21 mouse cellular contexts compared by ENCODE assay signal in the genomic region with DNA sequence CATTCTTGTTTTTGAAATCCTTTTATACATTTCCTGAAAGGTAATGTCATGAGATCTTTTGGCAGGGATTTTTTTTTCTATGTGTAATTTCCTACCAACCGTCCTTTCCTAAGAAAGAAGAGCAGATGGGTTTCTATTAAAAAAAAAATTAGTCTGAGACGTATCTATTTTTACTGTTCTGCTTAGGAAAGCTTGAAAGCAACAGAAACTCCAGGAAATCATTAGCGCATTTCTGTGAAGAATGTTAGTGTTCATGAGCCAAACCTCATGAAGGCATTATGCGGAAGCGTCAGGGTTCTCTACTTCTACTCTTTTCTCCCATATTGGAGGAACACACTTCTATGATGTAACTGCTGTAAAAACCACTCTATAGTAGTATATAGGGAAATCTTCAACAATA.
DNase-seq lines count a peak whose midpoint lies in the region; ATAC-seq and TF ChIP-seq lines count a peak whose summit lies in the region.
"Had no signal": no experiment of that assay in that cellular context is flagged by ENCODE, and none has a peak within 500 bp of the region (broad histone marks: within the 10 kb centered on the region; RNA-seq: fewer than 3 reads in every experiment).

No protein-coding gene starts in this region.

- no peak overlapping the region for H3K4me3 ChIP-seq in forebrain, embryonic 15.5 days
- H3K4me3 ChIP-seq in forebrain, embryonic 12.5 days (replicated peaks): no peak overlapping the region
- no peak overlapping the region for H3K4me3 ChIP-seq in left cerebral cortex, adult 2 months
- no peak overlapping the region for H3K4me3 ChIP-seq in forebrain, postnatal 0 days (ENCODE audit: low read depth, low read length)
- H3K4me3 ChIP-seq: embryonic facial prominence, embryonic 12.5 days; embryonic facial prominence, embryonic 15.5 days; hindbrain, embryonic 12.5 days; hindbrain, embryonic 15.5 days had no signal

- H3K36me3 ChIP-seq in forebrain, embryonic 15.5 days: no peaks in the 10 kb centered on the region
- no peaks in the 10 kb centered on the region for H3K36me3 ChIP-seq in forebrain, embryonic 12.5 days (replicated peaks)
- H3K36me3 ChIP-seq in forebrain, postnatal 0 days (ENCODE audit: insufficient read depth): no peaks in the 10 kb centered on the region
- H3K36me3 ChIP-seq: embryonic facial prominence, embryonic 12.5 days; embryonic facial prominence, embryonic 15.5 days; hindbrain, embryonic 12.5 days; hindbrain, embryonic 15.5 days had no signal

- DNase-seq in left cerebral cortex, adult 2 months (ENCODE audit: extremely low spot score in 1 of 2, low spot score in 2 of 2): no peak
- no peak for DNase-seq in left cerebral cortex, postnatal 36 days (ENCODE audit: low spot score in 2 of 2)
- DNase-seq in brain, embryonic 14.5 days (ENCODE audit: low read depth): peak; percentile 72
- peak; percentile 55 for DNase-seq in forebrain, postnatal 0 days
- no peak for DNase-seq in embryo, embryonic 11 days
- DNase-seq: adrenal gland, adult 2 months; adrenal gland, postnatal 14 days; cerebellum, adult 18-20 months; cerebellum, adult 9-10 months; gastrocnemius, postnatal 36 days; heart, adult 11 months; kidney, adult 2 months had no signal

- peak overlapping the region; percentile 73 for H3K27ac ChIP-seq in forebrain, embryonic 15.5 days (replicated peaks)
- H3K27ac ChIP-seq in forebrain, embryonic 12.5 days: no peak overlapping the region
- H3K27ac ChIP-seq in left cerebral cortex, adult 2 months: peak overlapping the region; percentile 8; the same call in 1 of the 2 replicates
- peak overlapping the region; percentile 72 for H3K27ac ChIP-seq in forebrain, postnatal 0 days (ENCODE audit: low read depth, low read length)
- H3K27ac ChIP-seq: embryonic facial prominence, embryonic 12.5 days; embryonic facial prominence, embryonic 15.5 days; hindbrain, embryonic 12.5 days; hindbrain, embryonic 15.5 days had no signal

- intact Hi-C loops in left cerebral cortex, adult 2 months (cut with DNase I): loop anchor here (10.0 kb wide), 2 partner anchors 310 to 560 kb away; no protein-coding TSS in a partner anchor
- intact Hi-C loops in left cerebral cortex, postnatal 36 days (cut with DNase I): no loop called here

- no peak for TF ChIP-seq POLR2A in brain, embryonic 14.5 days (IDR thresholded peaks at IDR 0.05; ENCODE audit: borderline replicate concordance, extremely low read depth, insufficient read depth, insufficient read length, poor library complexity, severe bottlenecking)

- no peaks in the 10 kb centered on the region for H3K9me3 ChIP-seq in forebrain, embryonic 15.5 days
- H3K9me3 ChIP-seq in forebrain, embryonic 12.5 days: no peaks in the 10 kb centered on the region
- no peaks in the 10 kb centered on the region for H3K9me3 ChIP-seq in forebrain, postnatal 0 days (ENCODE audit: low read length)
- H3K9me3 ChIP-seq: embryonic facial prominence, embryonic 12.5 days; embryonic facial prominence, embryonic 15.5 days; hindbrain, embryonic 12.5 days; hindbrain, embryonic 15.5 days had no signal

- H3K4me2 ChIP-seq in forebrain, embryonic 15.5 days (replicated peaks): no peak overlapping the region
- H3K4me2 ChIP-seq in forebrain, embryonic 12.5 days: no peak overlapping the region
- no peak overlapping the region for H3K4me2 ChIP-seq in forebrain, postnatal 0 days (ENCODE audit: low read depth)
- H3K4me2 ChIP-seq: embryonic facial prominence, embryonic 12.5 days; embryonic facial prominence, embryonic 15.5 days; heart, embryonic 11.5 days; hindbrain, embryonic 12.5 days; hindbrain, embryonic 15.5 days had no signal

- peaks cover 12% of the 10 kb centered on the region for H3K4me1 ChIP-seq in forebrain, embryonic 15.5 days
- no peaks in the 10 kb centered on the region for H3K4me1 ChIP-seq in forebrain, embryonic 12.5 days
- peaks cover 2% of the 10 kb centered on the region; the same call in 1 of the 2 replicates for H3K4me1 ChIP-seq in forebrain, postnatal 0 days (ENCODE audit: insufficient read depth)
- H3K4me1 ChIP-seq: embryonic facial prominence, embryonic 12.5 days; embryonic facial prominence, embryonic 15.5 days; hindbrain, embryonic 12.5 days; hindbrain, embryonic 15.5 days had no signal

- H3K27me3 ChIP-seq in forebrain, embryonic 15.5 days: no peaks in the 10 kb centered on the region
- no peaks in the 10 kb centered on the region for H3K27me3 ChIP-seq in forebrain, embryonic 12.5 days
- no peaks in the 10 kb centered on the region for H3K27me3 ChIP-seq in forebrain, postnatal 0 days (ENCODE audit: insufficient read depth, low read length)
- H3K27me3 ChIP-seq: embryonic facial prominence, embryonic 12.5 days; embryonic facial prominence, embryonic 15.5 days; hindbrain, embryonic 12.5 days; hindbrain, embryonic 15.5 days had no signal

- WGBS in forebrain, embryonic 15.5 days: 55% methylated on average over 5 of the region's 5 CpGs
- 86% methylated on average over 5 of the region's 5 CpGs for WGBS in forebrain, embryonic 12.5 days
- 42% methylated on average over 5 of the region's 5 CpGs for WGBS in forebrain, postnatal 0 days

- no peak overlapping the region for H3K9ac ChIP-seq in forebrain, embryonic 15.5 days (replicated peaks)
- H3K9ac ChIP-seq in forebrain, embryonic 12.5 days: no peak overlapping the region
- H3K9ac ChIP-seq in forebrain, postnatal 0 days: no peak overlapping the region
- H3K9ac ChIP-seq: embryonic facial prominence, embryonic 12.5 days; embryonic facial prominence, embryonic 15.5 days; hindbrain, embryonic 12.5 days; hindbrain, embryonic 15.5 days had no signal

- no peak for TF ChIP-seq CTCF in left cerebral cortex, adult 2 months (IDR thresholded peaks at IDR 0.05)
- no peak for TF ChIP-seq CTCF in brain, embryonic 14.5 days (IDR thresholded peaks at IDR 0.05; ENCODE audit: borderline replicate concordance, extremely low read depth, insufficient read depth, insufficient read length)
- no peak for TF ChIP-seq CTCF in forebrain, postnatal 0 days (IDR thresholded peaks at IDR 0.05; ENCODE audit: low read depth)

- peak; percentile 46; the same call in 1 of the 2 replicates for ATAC-seq in forebrain, embryonic 15.5 days (replicated peaks)
- no peak for ATAC-seq in forebrain, embryonic 12.5 days (ENCODE audit: low FRiP score)
- peak; percentile 53 for ATAC-seq in forebrain, postnatal 0 days
- ATAC-seq: CD4-positive, CD25-positive, alpha-beta regulatory T cell, adult 4 months; intestine, postnatal 0 days had no signal

Comparison
In these comparisons a context has a peak if more than half of its experiments do, and no peak if none do; other contexts are left out.
1. DNase-seq: peak in brain, embryonic 14.5 days (single experiment) and forebrain, postnatal 0 days (single experiment); none in left cerebral cortex, adult 2 months (0 of 2), left cerebral cortex, postnatal 36 days (0 of 2) and embryo, embryonic 11 days (single experiment).